Mouse (Mus musculus): ENCODE measurements around the gene Grin2a. TPM values are rescaled to one million over a fixed set of nuclear protein-coding genes. Genes with fewer than 3 reads are reported as not detected.

Grin2a gene
- total RNA-seq, 2 experiments from 2014 or later: 198 to 236 TPM

DNA sequence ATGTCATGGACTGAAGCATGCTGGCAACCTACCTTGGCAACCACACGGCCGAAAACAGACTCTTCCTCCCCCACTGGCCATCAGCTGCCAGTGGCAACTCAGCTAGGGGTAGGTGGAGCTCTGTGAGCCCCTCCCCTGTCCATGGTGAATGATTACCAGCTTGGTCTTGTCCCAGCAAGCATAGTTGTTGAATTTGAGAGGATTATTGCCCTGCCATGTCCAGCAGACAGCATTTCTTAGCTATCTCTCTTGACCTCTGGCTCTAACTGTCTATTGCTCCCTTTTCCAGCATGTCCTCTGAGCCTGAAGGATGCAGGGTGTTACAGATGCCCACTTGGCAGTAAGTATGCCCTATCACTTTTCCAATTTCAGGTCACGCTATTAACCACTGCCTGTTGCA lies 406.9 kb downstream of the Grin2a start:
- intact Hi-C loops (cut with DNase I): no loop called here
- no peak for DNase-seq (ENCODE audit: low spot score in 2 of 2)

DNA sequence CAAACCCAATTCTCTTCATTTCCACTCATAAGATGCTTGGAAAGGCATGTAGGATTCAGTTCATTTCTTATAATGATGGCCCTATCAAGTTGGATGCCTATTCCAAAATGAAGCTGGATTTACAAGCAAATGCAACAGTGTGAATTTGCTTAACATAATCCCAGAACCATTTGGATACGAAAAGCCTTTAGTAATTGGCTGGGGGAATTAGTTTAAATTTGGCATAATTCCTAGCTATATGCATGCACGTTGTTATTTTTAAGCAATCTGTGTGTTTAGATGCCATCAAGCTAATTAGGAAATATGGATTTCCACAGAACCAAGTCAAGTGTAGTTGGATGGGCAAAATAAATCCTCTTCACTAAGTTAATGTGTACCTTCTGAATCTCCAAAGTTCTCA lies 411.4 kb downstream of the Grin2a start:
- DNase-seq (ENCODE audit: low spot score in 2 of 2): no peak
- intact Hi-C loops (cut with DNase I): no loop called here

DNA sequence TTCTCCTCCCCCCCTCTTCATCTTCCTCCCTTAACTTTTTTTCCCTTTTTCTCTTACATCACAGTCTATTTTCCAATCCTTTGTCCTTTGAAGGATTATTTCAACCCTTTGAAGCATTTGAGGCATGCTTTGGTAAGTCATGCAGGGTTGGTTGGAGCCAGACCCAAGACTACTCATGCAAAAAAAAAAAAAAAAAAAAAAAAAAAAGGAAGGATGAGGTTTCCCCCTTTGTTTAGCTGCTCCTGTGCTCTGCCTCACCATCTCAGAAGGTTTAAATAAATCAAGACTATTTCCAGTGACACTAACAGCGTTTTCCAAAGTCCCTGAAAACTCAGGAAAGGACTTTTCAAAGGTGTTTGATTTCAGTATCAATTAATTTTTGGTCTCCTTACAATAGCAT lies 423.6 kb downstream of the Grin2a start:
- no peak for DNase-seq (ENCODE audit: low spot score in 2 of 2)
- intact Hi-C loops (cut with DNase I): no loop called here

GRCm38 (mm10) chr16:9567286-9567685 lies 428.1 kb downstream of the Grin2a start:
- intact Hi-C loops (cut with DNase I): no loop called here
- no peak for DNase-seq (ENCODE audit: low spot score in 2 of 2)

DNA sequence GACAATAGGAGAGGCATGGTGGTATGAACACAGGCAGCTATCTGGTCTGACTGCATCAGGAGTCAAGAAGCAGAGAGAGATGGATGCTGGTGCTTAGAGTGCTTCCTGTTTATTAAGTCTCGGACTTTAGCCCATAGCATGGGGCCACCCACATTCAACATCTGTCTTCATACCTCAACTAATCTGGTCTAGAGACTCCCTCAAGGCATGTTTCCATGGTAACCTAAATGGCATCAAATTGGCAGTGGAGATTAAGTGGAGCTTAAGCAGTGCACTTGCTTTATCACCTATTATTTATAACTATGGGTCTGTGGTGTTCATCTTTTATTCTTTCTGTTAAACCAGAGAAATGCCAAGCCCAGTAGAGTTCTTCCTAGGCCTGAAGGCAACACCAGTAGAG lies 433.5 kb downstream of the Grin2a start:
- DNase-seq (ENCODE audit: low spot score in 2 of 2): no peak
- intact Hi-C loops (cut with DNase I): no loop called here

- intact Hi-C loops (cut with DNase I): no loop called here
- DNase-seq (ENCODE audit: low spot score in 2 of 2): no peak
Measured at GRCm38 (mm10) chr16:9535196-9535595, 460.2 kb downstream of the Grin2a start.

- peak in 1 of 2 experiments; percentile 23 for DNase-seq (ENCODE audit: low spot score in 2 of 2)
- intact Hi-C loops (cut with DNase I): no loop called here
Measured at GRCm38 (mm10) chr16:9533564-9534332, 461.6 kb downstream of the Grin2a start.

DNA sequence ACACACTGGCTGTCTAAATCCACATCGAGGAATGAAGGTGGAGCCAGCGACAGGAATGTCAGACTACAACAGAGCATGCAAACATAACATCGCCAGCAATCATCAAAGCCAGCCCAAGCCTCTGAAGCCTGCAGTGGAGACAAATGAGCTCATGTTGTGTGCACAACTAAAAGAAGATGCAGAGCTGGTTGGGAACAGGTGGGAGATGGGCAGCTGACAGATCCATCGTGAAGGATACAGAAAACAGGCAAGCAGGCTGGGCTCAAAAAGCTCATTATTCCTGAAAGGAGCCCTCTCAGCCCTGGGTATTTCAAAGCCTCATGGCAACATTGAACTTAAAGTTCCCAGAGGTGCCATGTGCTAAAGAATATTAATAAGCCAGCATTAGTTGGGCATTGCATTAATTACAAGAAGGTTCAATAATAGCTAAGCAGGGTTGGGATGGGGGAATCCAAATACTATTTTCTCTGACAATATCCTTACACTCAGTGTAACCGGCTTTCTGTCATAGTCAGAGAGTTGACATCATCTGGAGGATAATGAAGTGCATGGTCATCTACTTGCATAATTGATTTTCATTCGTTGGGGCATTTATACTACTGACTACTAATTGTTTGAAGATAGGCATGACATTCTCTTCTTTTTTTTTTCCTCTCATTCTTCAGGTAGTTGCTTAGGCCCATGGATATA lies 462.4 kb downstream of the Grin2a start:
- intact Hi-C loops (cut with DNase I): no loop called here
- no peak for DNase-seq (ENCODE audit: low spot score in 2 of 2)

- no peak for DNase-seq (ENCODE audit: low spot score in 2 of 2)
- intact Hi-C loops (cut with DNase I): no loop called here
Measured at GRCm38 (mm10) chr16:9527214-9527613, 468.1 kb downstream of the Grin2a start.

DNA sequence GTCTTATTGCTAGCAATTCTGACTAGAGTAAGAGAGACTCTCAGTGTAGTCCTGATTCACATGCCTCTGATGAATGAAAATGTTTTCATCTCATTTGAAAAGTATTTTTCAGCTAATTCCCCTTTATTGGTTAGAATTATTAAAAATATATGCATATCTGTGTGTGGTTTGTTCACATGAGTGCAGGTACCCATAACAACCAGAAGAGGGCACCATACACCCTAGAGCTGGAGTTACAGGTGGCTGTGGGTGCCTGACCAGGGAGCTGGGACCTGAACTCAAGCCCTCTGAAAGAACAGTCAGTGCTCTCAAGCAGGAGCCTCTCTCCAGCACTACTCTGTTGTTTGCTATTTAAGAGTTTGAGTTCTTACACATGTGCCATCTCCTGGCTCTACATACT lies 472.0 kb downstream of the Grin2a start:
- intact Hi-C loops (cut with DNase I): no loop called here
- DNase-seq (ENCODE audit: low spot score in 2 of 2): no peak

Other genes starting within 250 kb of the Grin2a start
- gene Rpl39l, start 174.7 kb upstream of the Grin2a start, total RNA-seq (2021): not detected
- gene Atf7ip2, start 197.2 kb upstream of the Grin2a start, total RNA-seq (2021): not detected

Data from left cerebral cortex, postnatal 14 days (tissue).